In genomic region chr4:41527076-41527475, GRCm38 (mm10) we compare ENCODE assay signal across 18 mouse cellular contexts. TPM values are rescaled to one million over a fixed set of nuclear protein-coding genes. Genes with fewer than 3 reads are reported as not detected.
DNase-seq lines count a peak whose midpoint lies in the region; ATAC-seq and TF ChIP-seq lines count a peak whose summit lies in the region.
"Had no signal": no experiment of that assay in that cellular context is flagged by ENCODE, and none has a peak within 500 bp of the region (broad histone marks: within the 10 kb centered on the region; RNA-seq: fewer than 3 reads in every experiment).

No protein-coding gene starts in this region.

- peak; percentile 43 for DNase-seq in gastrocnemius, adult 2 months
- DNase-seq in gastrocnemius, postnatal 10 days: no peak
- DNase-seq in hindbrain, postnatal 0 days (ENCODE audit: low spot score): no peak
- DNase-seq in lung, postnatal 4 days: no peak
- no peak for DNase-seq in adrenal gland, adult (ENCODE audit: inconsistent age in 2 of 2, low spot score in 1 of 2)
- no peak for DNase-seq in left cerebral cortex, postnatal 25 days (ENCODE audit: low spot score in 2 of 2)
- DNase-seq: cerebellum, postnatal 36 days; kidney, adult 8-10 months; lung, adult 18-20 months had no signal

- H3K27me3 ChIP-seq in forebrain, embryonic 15.5 days: no peaks in the 10 kb centered on the region
- no peaks in the 10 kb centered on the region for H3K27me3 ChIP-seq in hindbrain, postnatal 0 days (ENCODE audit: insufficient read depth, low read length)
- H3K27me3 ChIP-seq in neural tube, embryonic 12.5 days (replicated peaks): no peaks in the 10 kb centered on the region
- H3K27me3 ChIP-seq: Patski had no signal

- 12% methylated on average over 13 of the region's 13 CpGs for WGBS in forebrain, embryonic 15.5 days
- 17% methylated on average over 13 of the region's 13 CpGs for WGBS in hindbrain, postnatal 0 days
- 10% methylated on average over 13 of the region's 13 CpGs for WGBS in neural tube, embryonic 12.5 days

- H3K9ac ChIP-seq in forebrain, embryonic 15.5 days (replicated peaks): 0 out of 2 replicates have a peak overlapping the region, but pooled peaks have one; percentile 16
- H3K9ac ChIP-seq in hindbrain, postnatal 0 days (replicated peaks; ENCODE audit: low read length): 0 out of 2 replicates have a peak overlapping the region, but pooled peaks have one; percentile 21
- H3K9ac ChIP-seq in neural tube, embryonic 12.5 days: 0 out of 2 replicates have a peak overlapping the region, but pooled peaks have one; percentile 17
- H3K9ac ChIP-seq: limb, embryonic 12.5 days had no signal

- no peaks in the 10 kb centered on the region for H3K9me3 ChIP-seq in forebrain, embryonic 15.5 days
- H3K9me3 ChIP-seq in hindbrain, postnatal 0 days (ENCODE audit: low read length): no peaks in the 10 kb centered on the region
- H3K9me3 ChIP-seq in neural tube, embryonic 12.5 days: no peaks in the 10 kb centered on the region
- H3K9me3 ChIP-seq: heart, embryonic 10.5 days; limb, embryonic 12.5 days had no signal

- ATAC-seq in forebrain, embryonic 15.5 days (replicated peaks): no peak
- ATAC-seq in hindbrain, postnatal 0 days: peak; percentile 13; the same call in 1 of the 2 replicates
- no peak for ATAC-seq in neural tube, embryonic 12.5 days (ENCODE audit: low FRiP score, low read depth)

- intact Hi-C loops in gastrocnemius, adult 2 months (cut with DNase I): loop anchor here (10.0 kb wide), 1 partner anchor 88 kb away; no protein-coding TSS in a partner anchor
- intact Hi-C loops in left cerebral cortex, postnatal 25 days (cut with DNase I): no loop called here

- H3K4me1 ChIP-seq in forebrain, embryonic 15.5 days: peaks cover 33% of the 10 kb centered on the region
- H3K4me1 ChIP-seq in hindbrain, postnatal 0 days (ENCODE audit: insufficient read depth, low read length): peaks cover 29% of the 10 kb centered on the region
- peaks cover 47% of the 10 kb centered on the region for H3K4me1 ChIP-seq in neural tube, embryonic 12.5 days
- H3K4me1 ChIP-seq: limb, embryonic 12.5 days had no signal

- peak overlapping the region; percentile 82 for H3K27ac ChIP-seq in gastrocnemius, adult 2 months
- H3K27ac ChIP-seq in forebrain, embryonic 15.5 days (replicated peaks): 0 out of 2 replicates have a peak overlapping the region, but pooled peaks have one; percentile 2
- peak overlapping the region; percentile 16; the same call in 1 of the 2 replicates for H3K27ac ChIP-seq in hindbrain, postnatal 0 days
- H3K27ac ChIP-seq in neural tube, embryonic 12.5 days: no peak overlapping the region
- H3K27ac ChIP-seq: heart, embryonic 10.5 days; limb, embryonic 12.5 days had no signal

- H3K36me3 ChIP-seq in forebrain, embryonic 15.5 days: no peaks in the 10 kb centered on the region
- no peaks in the 10 kb centered on the region for H3K36me3 ChIP-seq in hindbrain, postnatal 0 days (ENCODE audit: insufficient read depth, low read length)
- no peaks in the 10 kb centered on the region for H3K36me3 ChIP-seq in neural tube, embryonic 12.5 days
- H3K36me3 ChIP-seq: heart, embryonic 10.5 days; limb, embryonic 12.5 days had no signal

- TF ChIP-seq CTCF in gastrocnemius, adult 2 months (IDR thresholded peaks at IDR 0.05): no peak
- TF ChIP-seq CTCF in hindbrain, postnatal 0 days (IDR thresholded peaks at IDR 0.05; ENCODE audit: low read depth): no peak

- H3K4me3 ChIP-seq in gastrocnemius, adult 2 months: no peak overlapping the region
- no peak overlapping the region for H3K4me3 ChIP-seq in forebrain, embryonic 15.5 days
- H3K4me3 ChIP-seq in hindbrain, postnatal 0 days (ENCODE audit: low read length): no peak overlapping the region
- H3K4me3 ChIP-seq in neural tube, embryonic 12.5 days: no peak overlapping the region
- H3K4me3 ChIP-seq: heart, embryonic 10.5 days; limb, embryonic 12.5 days had no signal

- H3K4me2 ChIP-seq in forebrain, embryonic 15.5 days (replicated peaks): no peak overlapping the region
- H3K4me2 ChIP-seq in hindbrain, postnatal 0 days (ENCODE audit: low read depth, low read length): 0 out of 2 replicates have a peak overlapping the region, but pooled peaks have one; percentile 5
- peak overlapping the region; percentile 30; the same call in 1 of the 2 replicates for H3K4me2 ChIP-seq in neural tube, embryonic 12.5 days (replicated peaks)
- H3K4me2 ChIP-seq: limb, embryonic 12.5 days had no signal

RNA-seq across cellular contexts. Expression of gene 1110017D15Rik, which starts 9.9 kb away (rescaled TPM):
- under 1 TPM in 1 of 2 experiments, not detected in 1; 0.67 TPM for total RNA-seq in gastrocnemius, adult 2 months (2021)
- under 1 TPM in 1 of 2 experiments, not detected in 1; 0.36 TPM for total RNA-seq in gastrocnemius, postnatal 10 days (2021)
- polyA plus RNA-seq in forebrain, embryonic 15.5 days (2015; fragmentation: Nextera tagmentation; extraction: Ambion mirVana): 9.4 and 15.7 TPM in 2 replicates
- 2.3 and 9.9 TPM in 2 replicates for total RNA-seq in hindbrain, postnatal 0 days (2014; rRNA removed)
- 19.9 and 21.4 TPM in 2 replicates for polyA plus RNA-seq in hindbrain, postnatal 0 days (2015; fragmentation: Nextera tagmentation; extraction: Ambion mirVana)
- polyA plus RNA-seq in neural tube, embryonic 12.5 days (2016; fragmentation: Nextera tagmentation; extraction: Ambion mirVana): 3.7 and 5.1 TPM in 2 replicates
- total RNA-seq in left cerebral cortex, postnatal 25 days (2021): 1 to 10 TPM; 3.9 to 5.8 TPM
- total RNA-seq: gastrocnemius, adult 8-10 months; hematopoietic stem cell, adult 5-6 weeks; megakaryocyte progenitor cell, adult 5-6 weeks had no signal

RNA-seq across cellular contexts. Expression of gene AI464131, which starts 24.2 kb away (rescaled TPM):
- 10 to 100 TPM; 75.0 to 87.5 TPM for total RNA-seq in gastrocnemius, adult 2 months (2021)
- total RNA-seq in gastrocnemius, postnatal 10 days (2021): 10 to 100 TPM; 75.2 to 77.4 TPM
- 2.8 and 3.1 TPM in 2 replicates for polyA plus RNA-seq in forebrain, embryonic 15.5 days (2015; fragmentation: Nextera tagmentation; extraction: Ambion mirVana)
- total RNA-seq in hindbrain, postnatal 0 days (2014; rRNA removed): 62.4 and 69.9 TPM in 2 replicates
- polyA plus RNA-seq in hindbrain, postnatal 0 days (2015; fragmentation: Nextera tagmentation; extraction: Ambion mirVana): 22.0 and 22.9 TPM in 2 replicates
- polyA plus RNA-seq in neural tube, embryonic 12.5 days (2016; fragmentation: Nextera tagmentation; extraction: Ambion mirVana): 6.4 and 8.9 TPM in 2 replicates
- 10 to 100 TPM; 31.6 to 36.9 TPM for total RNA-seq in left cerebral cortex, postnatal 25 days (2021)

RNA-seq across cellular contexts. Expression of gene Fam219a, which starts 42.3 kb away (rescaled TPM):
- 10 to 100 TPM; 18.0 to 24.3 TPM for total RNA-seq in gastrocnemius, adult 2 months (2021)
- total RNA-seq in gastrocnemius, postnatal 10 days (2021): 10 to 100 TPM; 19.2 to 20.4 TPM
- 14.3 and 14.7 TPM in 2 replicates for polyA plus RNA-seq in forebrain, embryonic 15.5 days (2015; fragmentation: Nextera tagmentation; extraction: Ambion mirVana)
- total RNA-seq in hindbrain, postnatal 0 days (2014; rRNA removed): 136 and 193 TPM in 2 replicates
- polyA plus RNA-seq in hindbrain, postnatal 0 days (2015; fragmentation: Nextera tagmentation; extraction: Ambion mirVana): 17.7 and 21.2 TPM in 2 replicates
- polyA plus RNA-seq in neural tube, embryonic 12.5 days (2016; fragmentation: Nextera tagmentation; extraction: Ambion mirVana): 17.4 and 18.3 TPM in 2 replicates
- 100 to 1,000 TPM; 203 to 209 TPM for total RNA-seq in left cerebral cortex, postnatal 25 days (2021)

RNA-seq across cellular contexts. Expression of gene Dnaic1, which starts 42.5 kb away (rescaled TPM):
- total RNA-seq in gastrocnemius, adult 2 months (2021): under 1 TPM; 0.56 to 0.59 TPM
- under 1 TPM; 0.56 to 0.63 TPM for total RNA-seq in gastrocnemius, postnatal 10 days (2021)
- 2.0 TPM in 2 replicates for polyA plus RNA-seq in forebrain, embryonic 15.5 days (2015; fragmentation: Nextera tagmentation; extraction: Ambion mirVana)
- 3.6 and 4.5 TPM in 2 replicates for total RNA-seq in hindbrain, postnatal 0 days (2014; rRNA removed)
- polyA plus RNA-seq in hindbrain, postnatal 0 days (2015; fragmentation: Nextera tagmentation; extraction: Ambion mirVana): 3.0 and 4.8 TPM in 2 replicates
- 1.8 and 1.9 TPM in 2 replicates for polyA plus RNA-seq in neural tube, embryonic 12.5 days (2016; fragmentation: Nextera tagmentation; extraction: Ambion mirVana)
- 1 to 10 TPM; 7.2 to 8.0 TPM for total RNA-seq in left cerebral cortex, postnatal 25 days (2021)
- total RNA-seq: adrenal gland, adult 18-20 months; hematopoietic stem cell, adult 5-6 weeks had no signal
